Mouse (Mus musculus): ENCODE results near the gene Iqgap2.

Iqgap2 gene

GRCm38 (mm10) chr13:95663834-95664233 lies 227.9 kb downstream of the Iqgap2 start:
- DNase-seq (ENCODE audit: extremely low spot score, low read depth, low spot score) = no peak

DNA sequence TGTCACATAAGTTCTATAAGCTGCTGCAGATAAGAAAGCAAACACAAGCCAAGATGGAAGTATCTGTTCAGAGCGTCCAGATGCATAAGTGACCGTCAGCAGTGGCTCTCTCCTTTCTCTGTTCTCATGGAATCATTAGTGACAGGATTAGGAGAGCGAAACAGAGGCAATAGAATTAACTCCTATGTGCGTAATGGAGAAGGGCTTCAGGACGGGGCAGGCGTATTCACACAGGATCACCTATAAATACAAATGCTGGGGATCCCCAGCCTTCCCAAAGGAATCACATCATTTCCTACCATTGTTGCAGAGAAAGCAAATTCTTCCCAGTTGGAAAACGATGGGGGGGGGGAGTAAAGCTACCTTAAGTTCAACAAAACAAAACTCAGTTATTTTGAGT lies 232.3 kb downstream of the Iqgap2 start:
- no peak for DNase-seq (ENCODE audit: extremely low spot score, low read depth, low spot score)

DNA sequence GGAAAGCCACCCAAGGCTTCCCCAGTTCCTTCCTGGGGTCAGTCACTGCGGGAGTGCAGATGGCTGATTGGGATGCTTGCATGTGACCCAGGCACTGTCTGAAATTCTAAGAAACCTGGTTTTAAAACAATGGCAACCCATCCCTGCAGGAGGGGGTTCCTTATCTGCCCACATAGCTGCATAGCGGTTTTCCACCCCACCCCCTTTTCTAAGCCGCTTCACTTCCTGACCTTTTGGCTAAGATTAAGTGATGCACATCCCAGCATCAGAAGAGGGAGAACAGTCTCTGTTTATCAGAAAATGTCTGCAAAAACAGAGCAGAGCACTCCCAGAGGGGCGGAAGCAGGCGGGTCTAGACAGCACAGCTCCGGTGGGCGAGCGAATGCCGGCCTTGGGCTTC lies 234.6 kb downstream of the Iqgap2 start:
- no peak for DNase-seq (ENCODE audit: extremely low spot score, low read depth, low spot score)

- DNase-seq (ENCODE audit: extremely low spot score, low read depth, low spot score) = no peak
These were observed 236.4 kb downstream of the Iqgap2 start for GRCm38 (mm10) chr13:95655284-95655683.

- no peak for DNase-seq (ENCODE audit: extremely low spot score, low read depth, low spot score)
These were observed 238.0 kb downstream of the Iqgap2 start for GRCm38 (mm10) chr13:95653696-95654095.

DNA sequence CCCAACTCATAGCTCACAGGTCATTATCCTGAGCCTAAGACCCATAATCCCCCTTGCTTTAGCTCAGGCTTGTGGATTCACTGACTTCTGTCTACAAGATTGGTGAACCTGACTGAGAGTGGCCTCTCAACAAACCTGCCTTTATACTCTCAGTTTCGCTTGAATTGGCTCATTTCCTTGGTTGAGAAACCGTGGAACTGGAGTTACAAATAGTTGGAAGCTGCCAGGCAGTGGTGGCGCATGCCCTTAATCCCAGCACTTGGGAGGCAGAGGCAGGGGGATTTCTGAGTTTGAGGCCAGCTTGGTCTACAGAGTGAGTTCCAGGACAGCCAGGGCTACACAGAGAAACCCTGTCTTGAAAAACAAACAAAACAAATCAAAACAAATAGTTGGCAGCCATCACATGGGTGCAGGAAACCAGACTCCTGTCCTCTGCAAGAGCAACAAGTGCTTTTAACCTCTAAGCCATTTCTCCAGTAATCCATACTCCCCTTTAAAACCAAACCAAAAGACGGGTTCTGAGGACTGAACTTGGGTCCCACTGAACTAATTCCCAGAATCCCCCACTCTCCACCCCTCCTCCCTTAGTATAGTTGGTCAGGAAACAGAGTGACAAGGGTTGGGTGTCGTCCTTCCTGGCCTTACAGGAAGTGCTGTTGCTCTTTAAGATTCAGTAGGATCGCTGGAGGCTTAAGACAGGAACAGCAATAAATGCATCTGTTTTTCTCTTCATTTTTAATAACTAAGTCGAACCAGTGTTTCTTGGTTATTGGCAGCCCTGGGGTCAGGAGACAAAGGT lies 239.7 kb downstream of the Iqgap2 start:
- no peak for DNase-seq (ENCODE audit: extremely low spot score, low read depth, low spot score)

GRCm38 (mm10) chr13:95649941-95650340 lies 241.8 kb downstream of the Iqgap2 start:
- DNase-seq (ENCODE audit: extremely low spot score, low read depth, low spot score) = no peak

GRCm38 (mm10) chr13:95647248-95647647 lies 244.5 kb downstream of the Iqgap2 start:
- no peak for DNase-seq (ENCODE audit: extremely low spot score, low read depth, low spot score)

DNA sequence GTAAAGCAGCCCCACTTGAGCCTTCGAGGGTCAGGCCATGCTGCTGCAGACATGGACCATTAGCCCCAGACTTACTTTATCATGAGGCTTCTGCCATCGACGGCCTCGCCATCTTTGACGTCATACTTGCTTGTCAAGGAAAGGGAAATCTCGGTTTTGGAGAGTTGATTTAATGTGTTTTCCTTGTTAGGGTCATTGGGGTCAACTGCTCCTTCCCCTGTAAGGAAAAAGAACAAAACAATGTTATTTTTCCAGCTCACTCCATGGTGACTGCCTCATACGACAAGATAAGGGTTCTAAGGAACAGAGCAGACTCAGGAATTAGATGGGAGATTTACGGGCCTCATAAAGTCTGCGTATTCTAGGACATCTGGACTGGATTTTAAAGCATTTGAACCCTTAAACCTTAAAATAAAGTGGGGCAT lies 245.0 kb downstream of the Iqgap2 start:
- DNase-seq (ENCODE audit: extremely low spot score, low read depth, low spot score) = peak; percentile 66

GRCm38 (mm10) chr13:95643740-95644139 lies 248.0 kb downstream of the Iqgap2 start:
- DNase-seq (ENCODE audit: extremely low spot score, low read depth, low spot score) = no peak

GRCm38 (mm10) chr13:95641061-95641986 lies 250.4 kb downstream of the Iqgap2 start:
- no peak for DNase-seq (ENCODE audit: extremely low spot score, low read depth, low spot score)

DNA sequence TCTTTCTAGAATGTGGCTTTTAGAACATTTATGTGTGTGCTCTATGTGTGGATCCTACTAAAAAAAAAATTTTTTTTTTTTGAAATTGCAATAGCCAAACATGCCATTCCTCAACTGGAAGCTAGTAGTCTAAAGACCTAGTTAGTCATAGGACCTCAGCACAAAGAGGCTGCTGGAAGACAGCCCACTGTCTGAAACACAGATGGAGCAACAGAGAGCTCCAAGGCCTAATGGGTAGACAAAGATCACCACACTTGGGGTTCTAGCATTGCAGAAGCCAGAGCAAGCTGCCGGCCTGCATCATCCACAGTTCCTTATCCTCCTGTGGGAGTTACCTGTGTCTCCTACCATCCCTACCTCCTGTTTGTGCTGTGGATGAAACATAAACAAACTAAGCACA lies 251.3 kb downstream of the Iqgap2 start:
- no peak for DNase-seq (ENCODE audit: extremely low spot score, low read depth, low spot score)

DNA sequence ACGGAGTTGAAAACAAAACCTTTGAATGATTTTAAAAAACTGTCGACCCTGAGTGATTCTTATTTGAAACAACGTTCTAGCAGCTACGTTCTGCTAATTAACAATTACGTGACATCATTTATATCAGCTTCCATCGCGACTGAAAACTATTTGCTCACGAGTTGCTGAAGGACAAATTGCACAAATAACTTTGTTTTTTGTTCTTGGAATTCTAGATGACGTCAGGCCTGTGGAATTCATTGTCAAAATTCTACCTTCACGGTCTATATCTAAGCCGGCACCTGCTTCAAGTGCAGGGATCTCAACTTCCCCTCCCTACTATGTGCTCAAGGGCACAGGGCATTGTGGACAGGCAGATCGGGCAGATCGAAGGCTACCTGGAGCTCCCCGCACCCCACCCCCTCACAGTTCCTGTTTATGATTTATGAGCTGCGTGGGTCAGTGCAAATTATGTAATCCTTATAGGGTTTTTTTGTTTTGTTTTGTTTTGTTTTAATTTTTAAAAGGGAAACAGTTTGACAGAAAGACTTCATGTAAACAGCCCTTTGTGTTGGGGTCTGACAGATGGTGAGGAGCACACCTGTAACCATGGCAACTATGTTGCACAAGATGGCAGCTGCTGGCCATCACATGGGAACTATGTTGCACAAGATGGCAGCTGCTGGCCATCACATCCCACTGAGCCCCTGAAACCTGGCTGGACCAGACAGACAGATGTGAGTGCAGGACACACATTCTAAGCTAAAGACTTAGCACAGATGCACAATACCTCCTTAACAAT lies 252.2 kb downstream of the Iqgap2 start:
- DNase-seq (ENCODE audit: extremely low spot score, low read depth, low spot score) = no peak

DNA sequence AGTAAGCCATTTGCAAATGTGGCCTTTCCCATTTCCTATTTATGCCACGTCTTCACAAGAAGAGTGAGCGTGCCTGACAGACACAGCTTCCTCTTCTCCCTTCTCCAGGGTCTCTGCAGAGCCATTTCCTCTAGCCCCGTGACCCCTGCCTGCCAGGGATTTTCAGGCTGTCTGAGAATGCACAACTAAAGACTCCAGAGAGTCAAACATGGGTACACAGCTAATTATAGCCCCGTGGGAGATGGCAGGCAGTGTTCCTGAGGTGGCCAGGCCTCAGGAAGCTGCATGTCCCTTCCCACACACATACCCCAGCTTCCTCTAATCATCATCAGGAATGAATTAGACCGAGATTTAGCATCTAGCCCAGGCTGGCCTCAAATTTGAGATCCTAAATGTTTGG lies 252.8 kb downstream of the Iqgap2 start:
- DNase-seq (ENCODE audit: extremely low spot score, low read depth, low spot score) = no peak

DNA sequence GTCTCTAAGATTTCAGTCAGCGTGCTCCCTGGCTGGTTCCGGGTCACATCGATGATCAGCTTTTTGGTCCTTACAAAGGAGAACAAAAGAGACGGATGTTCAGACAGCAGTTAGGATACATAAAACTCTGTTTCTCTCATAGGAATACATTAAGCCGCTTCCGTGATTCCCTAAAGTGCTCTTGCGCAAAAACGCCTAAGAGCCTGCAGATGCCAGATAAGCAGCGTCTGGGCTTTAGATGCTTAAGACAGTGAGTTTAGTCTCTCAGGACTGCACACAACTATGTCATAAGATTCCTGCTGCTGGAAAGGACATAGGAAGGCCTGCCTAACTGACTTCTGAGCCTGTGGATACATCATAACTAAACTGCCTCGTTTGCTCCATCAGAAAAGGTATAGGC lies 254.0 kb downstream of the Iqgap2 start:
- DNase-seq (ENCODE audit: extremely low spot score, low read depth, low spot score) = no peak

DNA sequence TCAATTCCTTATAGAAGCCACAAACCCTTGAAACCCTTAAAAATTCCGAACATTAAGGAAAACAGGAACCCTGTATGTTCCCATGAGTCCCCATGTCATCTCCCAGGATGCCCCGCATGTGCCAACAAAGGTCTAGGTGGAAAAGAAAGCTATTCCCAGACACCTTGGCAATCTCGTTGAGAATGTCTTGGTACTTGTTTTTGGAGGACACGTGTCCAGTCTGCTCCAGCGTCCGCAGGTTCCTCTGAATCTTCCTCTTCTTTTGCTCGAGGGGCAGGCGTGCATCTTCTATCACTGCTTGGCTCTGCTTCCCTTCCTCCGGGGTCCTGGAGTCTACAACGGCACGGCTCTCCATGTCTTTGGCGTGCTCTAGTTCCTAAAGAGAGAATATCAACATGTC lies 256.4 kb downstream of the Iqgap2 start:
- DNase-seq (ENCODE audit: extremely low spot score, low read depth, low spot score) = no peak

DNA sequence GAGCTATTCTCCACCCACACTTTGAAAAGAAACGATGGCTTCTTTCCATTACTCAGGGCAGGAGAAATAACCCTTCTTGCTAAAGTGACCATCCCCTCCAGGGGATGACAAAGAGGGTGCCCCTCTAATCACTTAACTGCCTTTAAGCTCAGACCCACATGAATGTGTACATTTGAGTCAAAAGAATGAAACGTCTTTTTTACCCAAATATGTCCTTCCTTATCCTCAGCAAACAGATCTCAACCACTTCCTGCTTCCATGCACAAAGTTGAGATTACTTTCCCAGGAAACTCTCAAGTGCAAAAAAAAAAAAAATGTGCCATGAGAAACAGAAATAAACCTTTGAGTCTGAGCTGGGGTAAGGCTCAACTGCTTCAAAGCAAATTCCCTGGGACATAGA lies 257.3 kb downstream of the Iqgap2 start:
- no peak for DNase-seq (ENCODE audit: extremely low spot score, low read depth, low spot score)

DNA sequence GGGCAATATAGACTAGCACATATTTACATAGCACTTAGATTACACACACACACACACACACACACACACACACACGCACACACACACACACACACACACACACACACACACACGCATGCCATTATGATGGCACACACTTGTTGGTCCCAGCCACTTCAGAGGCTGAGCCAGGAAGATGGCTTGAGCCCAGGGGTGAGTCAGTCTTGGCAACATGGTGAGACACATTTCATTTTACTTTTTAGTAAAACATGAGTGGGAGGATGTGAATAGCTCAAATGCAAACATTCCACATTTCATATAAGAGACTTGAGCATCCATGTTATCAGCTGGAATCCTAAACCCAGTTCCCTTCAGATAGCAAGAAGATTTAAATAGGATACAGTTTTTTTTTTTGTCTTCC lies 258.3 kb downstream of the Iqgap2 start:
- no peak for DNase-seq (ENCODE audit: extremely low spot score, low read depth, low spot score)

- DNase-seq (ENCODE audit: extremely low spot score, low read depth, low spot score) = no peak
These were observed 259.6 kb downstream of the Iqgap2 start for GRCm38 (mm10) chr13:95632144-95632543.

DNA sequence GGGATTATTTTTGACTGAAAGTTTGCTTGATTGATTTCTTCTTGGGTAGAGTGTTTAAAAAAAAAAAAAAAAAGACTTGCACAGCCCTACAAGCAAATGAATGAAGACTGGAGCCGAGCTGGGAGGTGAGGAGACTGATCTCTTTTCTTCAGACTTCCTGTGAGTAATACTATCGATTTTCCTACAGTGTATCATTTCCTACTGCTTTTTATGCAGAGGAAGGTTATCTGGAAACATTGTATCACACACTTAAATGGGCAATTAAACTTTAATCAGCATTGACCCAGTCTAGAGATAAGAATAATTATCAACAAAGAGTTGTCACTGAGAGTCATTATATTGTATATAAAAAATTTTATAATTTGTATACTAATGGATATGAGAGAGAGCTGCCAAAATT lies 261.0 kb downstream of the Iqgap2 start:
- DNase-seq (ENCODE audit: extremely low spot score, low read depth, low spot score) = no peak

GRCm38 (mm10) chr13:95629751-95630150 lies 262.0 kb downstream of the Iqgap2 start:
- DNase-seq (ENCODE audit: extremely low spot score, low read depth, low spot score) = no peak

Measured in hindlimb bud, embryonic 11.5 days (tissue).